Mouse (Mus musculus) lung, embryonic 14.5 days (tissue): Measurements from ENCODE around the gene Epha3. TPM values are rescaled to one million over a fixed set of nuclear protein-coding genes. Genes with fewer than 3 reads are reported as not detected.

Source experiments
- ATAC-seq: fragments of 200-750 bp; cut with Nextera tagmentation; 2 replicates; pipeline ENCODE4 v1.8.0; 2017; ENCODE audit warnings: mild to moderate bottlenecking, moderate TSS enrichment, moderate library complexity; ENCODE audit not compliant: insufficient read depth
- DNase-seq: peaks from one replicate; pipeline ENCODE4 v3.0.0-alpha.2; 2015
- H3K27ac ChIP-seq: fragments of 300-500 bp; sonication (generic); 2 replicates; pipeline ENCODE4 v1.5.1; 2014; ENCODE audit warnings: low read depth, mild to moderate bottlenecking, moderate library complexity
- H3K27me3 ChIP-seq: fragments of 300-500 bp; sonication (generic); 2 replicates; pipeline ENCODE4 v1.6.1; 2014; ENCODE audit warnings: low read length, control low read depth; ENCODE audit not compliant: insufficient read depth
- H3K36me3 ChIP-seq: fragments of 300-500 bp; sonication (generic); 2 replicates; pipeline ENCODE4 v1.6.1; 2014; ENCODE audit warnings: control low read depth; ENCODE audit not compliant: insufficient read depth
- H3K4me1 ChIP-seq: fragments of 300-500 bp; sonication (generic); 2 replicates; pipeline ENCODE4 v1.6.1; 2014; ENCODE audit warnings: antibody characterized with exemption, control low read depth; ENCODE audit not compliant: insufficient read depth
- H3K4me2 ChIP-seq: fragments of 300-500 bp; sonication (generic); 2 replicates; pipeline ENCODE4 v1.6.1; 2014; ENCODE audit warnings: mild to moderate bottlenecking
- H3K4me3 ChIP-seq: fragments of 300-500 bp; sonication (generic); 2 replicates; pipeline ENCODE4 v1.5.1; 2014; ENCODE audit warnings: low read depth, low read length
- H3K9ac ChIP-seq: fragments of 300-500 bp; sonication (generic); 2 replicates; pipeline ENCODE4 v1.6.1; 2014
- H3K9me3 ChIP-seq: fragments of 300-500 bp; sonication (generic); 2 replicates; pipeline ENCODE4 v1.6.1; 2016; ENCODE audit warnings: low read depth, low read length, control low read depth
- CTCF ChIP-seq: IDR thresholded peaks from 2 replicates; pipeline ENCODE4 v1.5.1; 2016; ENCODE audit warnings: antibody characterized with exemption, low read depth
- WGBS: fragments of 180-500 bp; shearing (Covaris S2); extraction: QIAGEN DNeasy Blood & Tissue Kit; methylation state at CpG from one replicate; pipeline ENCODE4 v1.1.7; 2014; 5-methylcytosine and 5-hydroxymethylcytosine counted together
- polyA plus RNA-seq: library from polyadenylated mRNA; unstranded; fragments of >200 nt; fragmentation: Nextera tagmentation; extraction: Ambion mirVana; gene quantifications from 2 replicates; pipeline ENCODE4 v1.2.1, GENCODE M21; 2014

Epha3 gene
- polyA plus RNA-seq, 1 experiment from 2014 or later = 61.2 TPM

GRCm38 (mm10) chr16:63793805-63794204 lies 70.2 kb downstream of the Epha3 start:
- WGBS = 32% methylated on average over 1 of the region's 1 CpGs

GRCm38 (mm10) chr16:63792084-63792483 lies 71.9 kb downstream of the Epha3 start:
- Histone ChIP-seq H3K27ac (no peak overlapping the region), H3K9me3 (no peaks in the 10 kb centered on the region), H3K4me3 (no peak overlapping the region), H3K4me1 (peaks cover 6% of the 10 kb centered on the region), H3K36me3 (no peaks in the 10 kb centered on the region), H3K9ac (no peak overlapping the region), H3K4me2 (no peak overlapping the region), H3K27me3 (no peaks in the 10 kb centered on the region)
- DNase-seq (peak; percentile 82), ATAC-seq (no peak)
- no peak for TF ChIP-seq CTCF
- 41% methylated on average over 2 of the region's 2 CpGs for WGBS

More at GRCm38 (mm10) chr16:63793805-63794204, 70.2 kb downstream of the Epha3 start:
- DNase-seq (peak; percentile 36), ATAC-seq (no peak)
- H3K4me2 ChIP-seq = no peak overlapping the region
- no peak overlapping the region for H3K9ac ChIP-seq
- no peak overlapping the region for H3K4me3 ChIP-seq
- no peaks in the 10 kb centered on the region for H3K36me3 ChIP-seq
- H3K4me1 ChIP-seq = peaks cover 6% of the 10 kb centered on the region
- no peak for TF ChIP-seq CTCF
- no peaks in the 10 kb centered on the region for H3K27me3 ChIP-seq
- peak overlapping the region; percentile 42; the same call in 1 of the 2 replicates for H3K27ac ChIP-seq
- no peaks in the 10 kb centered on the region for H3K9me3 ChIP-seq

- Histone ChIP-seq H3K9ac (no peak overlapping the region), H3K9me3 (no peaks in the 10 kb centered on the region), H3K4me3 (no peak overlapping the region), H3K36me3 (no peaks in the 10 kb centered on the region), H3K27me3 (no peaks in the 10 kb centered on the region), H3K4me1 (no peaks in the 10 kb centered on the region; the same call in 1 of the 2 replicates), H3K4me2 (no peak overlapping the region), H3K27ac (no peak overlapping the region)
- WGBS = 62% methylated on average over 7 of the region's 7 CpGs
- ATAC-seq (no peak), DNase-seq (no peak)
- TF ChIP-seq CTCF = no peak
Observed at GRCm38 (mm10) chr16:63783544-63783943, 80.4 kb downstream of the Epha3 start.

GRCm38 (mm10) chr16:63782101-63782500 lies 81.9 kb downstream of the Epha3 start:
- no peaks in the 10 kb centered on the region for H3K36me3 ChIP-seq
- H3K4me1 ChIP-seq = no peaks in the 10 kb centered on the region; the same call in 1 of the 2 replicates
- H3K9me3 ChIP-seq = no peaks in the 10 kb centered on the region
- WGBS = 49% methylated on average over 1 of the region's 1 CpGs
- no peak overlapping the region for H3K4me3 ChIP-seq
- no peak overlapping the region for H3K4me2 ChIP-seq
- H3K27ac ChIP-seq = no peak overlapping the region
- DNase-seq (no peak), ATAC-seq (no peak)
- TF ChIP-seq CTCF = no peak
- H3K27me3 ChIP-seq = no peaks in the 10 kb centered on the region
- H3K9ac ChIP-seq = no peak overlapping the region

GRCm38 (mm10) chr16:63780151-63780550 lies 83.8 kb downstream of the Epha3 start:
- TF ChIP-seq CTCF = no peak
- Histone ChIP-seq H3K9ac (no peak overlapping the region), H3K9me3 (no peaks in the 10 kb centered on the region), H3K36me3 (no peaks in the 10 kb centered on the region), H3K4me1 (no peaks in the 10 kb centered on the region; the same call in 1 of the 2 replicates), H3K27me3 (no peaks in the 10 kb centered on the region), H3K4me3 (no peak overlapping the region), H3K4me2 (no peak overlapping the region), H3K27ac (no peak overlapping the region)
- peak; percentile 90 for ATAC-seq
- DNase-seq = peak; percentile 76
- WGBS = 33% methylated on average over 5 of the region's 5 CpGs

- Histone ChIP-seq H3K27ac (no peak overlapping the region), H3K4me1 (no peaks in the 10 kb centered on the region), H3K36me3 (no peaks in the 10 kb centered on the region), H3K4me2 (no peak overlapping the region), H3K27me3 (no peaks in the 10 kb centered on the region), H3K9ac (no peak overlapping the region), H3K4me3 (no peak overlapping the region), H3K9me3 (no peaks in the 10 kb centered on the region)
- no peak for ATAC-seq
- WGBS = 22% methylated on average over 1 of the region's 1 CpGs
- no peak for TF ChIP-seq CTCF
- peak; percentile 42 for DNase-seq
Observed at GRCm38 (mm10) chr16:63777811-63778210, 86.2 kb downstream of the Epha3 start.

GRCm38 (mm10) chr16:63772566-63772965 lies 91.4 kb downstream of the Epha3 start:
- ATAC-seq (no peak), DNase-seq (no peak)
- no peaks in the 10 kb centered on the region for H3K9me3 ChIP-seq
- H3K4me2 ChIP-seq = no peak overlapping the region
- H3K27me3 ChIP-seq = no peaks in the 10 kb centered on the region
- H3K4me3 ChIP-seq = no peak overlapping the region
- no peaks in the 10 kb centered on the region for H3K4me1 ChIP-seq
- no peak overlapping the region for H3K9ac ChIP-seq
- no peak for TF ChIP-seq CTCF
- no peaks in the 10 kb centered on the region for H3K36me3 ChIP-seq
- 88% methylated on average over 3 of the region's 3 CpGs for WGBS
- no peak overlapping the region for H3K27ac ChIP-seq

GRCm38 (mm10) chr16:63767589-63767988 lies 96.4 kb downstream of the Epha3 start:
- no peak for ATAC-seq
- Histone ChIP-seq H3K9ac (no peak overlapping the region), H3K9me3 (no peaks in the 10 kb centered on the region), H3K36me3 (no peaks in the 10 kb centered on the region), H3K27me3 (no peaks in the 10 kb centered on the region), H3K4me1 (no peaks in the 10 kb centered on the region), H3K27ac (no peak overlapping the region), H3K4me3 (no peak overlapping the region), H3K4me2 (no peak overlapping the region)
- TF ChIP-seq CTCF = no peak
- WGBS = 40% methylated on average over 5 of the region's 5 CpGs
- no peak for DNase-seq
